Mouse (Mus musculus) hindbrain, embryonic 12.5 days (tissue): ENCODE measurements around the gene Disp3. TPM values are rescaled to one million over a fixed set of nuclear protein-coding genes. Genes with fewer than 3 reads are reported as not detected.

ENCODE experiments used
- ATAC-seq: fragments of 200-750 bp; cut with Nextera tagmentation; 2 replicates; pipeline ENCODE4 v1.8.0; 2017; ENCODE audit warnings: moderate TSS enrichment; ENCODE audit not compliant: low FRiP score
- H3K27ac ChIP-seq: fragments of 300-500 bp; sonication (generic); 2 replicates; pipeline ENCODE4 v1.5.1; 2016; ENCODE audit warnings: mild to moderate bottlenecking
- H3K27me3 ChIP-seq: fragments of 300-500 bp; sonication (generic); 2 replicates; pipeline ENCODE4 v1.6.1; 2016; ENCODE audit warnings: mild to moderate bottlenecking
- H3K36me3 ChIP-seq: fragments of 300-500 bp; sonication (generic); 2 replicates; pipeline ENCODE4 v1.6.1; 2016; ENCODE audit warnings: mild to moderate bottlenecking
- H3K4me1 ChIP-seq: fragments of 300-500 bp; sonication (generic); 2 replicates; pipeline ENCODE4 v1.6.1; 2016
- H3K4me2 ChIP-seq: fragments of 300-500 bp; sonication (generic); replicated peaks from 2 replicates; pipeline ENCODE4 v1.6.1; 2016; ENCODE audit warnings: mild to moderate bottlenecking
- H3K4me3 ChIP-seq: fragments of 300-500 bp; sonication (generic); 2 replicates; pipeline ENCODE4 v1.5.1; 2016; ENCODE audit warnings: mild to moderate bottlenecking
- H3K9ac ChIP-seq: fragments of 300-500 bp; sonication (generic); 2 replicates; pipeline ENCODE4 v1.6.1; 2016; ENCODE audit warnings: mild to moderate bottlenecking, moderate library complexity
- H3K9me3 ChIP-seq: fragments of 300-500 bp; sonication (generic); replicated peaks from 2 replicates; pipeline ENCODE4 v1.6.1; 2016; ENCODE audit warnings: mild to moderate bottlenecking
- WGBS: fragments of 180-500 bp; shearing (Covaris S2); methylation state at CpG from one replicate; pipeline ENCODE4 v1.1.7; 2016; 5-methylcytosine and 5-hydroxymethylcytosine counted together
- polyA plus RNA-seq: library from polyadenylated mRNA; unstranded; fragments of >200 nt; fragmentation: Nextera tagmentation; extraction: Ambion mirVana; gene quantifications from 2 replicates; pipeline ENCODE4 v1.2.1, GENCODE M21; 2016

The Disp3 gene
- polyA plus RNA-seq, 1 experiment from 2014 or later: 14.7 TPM

DNA sequence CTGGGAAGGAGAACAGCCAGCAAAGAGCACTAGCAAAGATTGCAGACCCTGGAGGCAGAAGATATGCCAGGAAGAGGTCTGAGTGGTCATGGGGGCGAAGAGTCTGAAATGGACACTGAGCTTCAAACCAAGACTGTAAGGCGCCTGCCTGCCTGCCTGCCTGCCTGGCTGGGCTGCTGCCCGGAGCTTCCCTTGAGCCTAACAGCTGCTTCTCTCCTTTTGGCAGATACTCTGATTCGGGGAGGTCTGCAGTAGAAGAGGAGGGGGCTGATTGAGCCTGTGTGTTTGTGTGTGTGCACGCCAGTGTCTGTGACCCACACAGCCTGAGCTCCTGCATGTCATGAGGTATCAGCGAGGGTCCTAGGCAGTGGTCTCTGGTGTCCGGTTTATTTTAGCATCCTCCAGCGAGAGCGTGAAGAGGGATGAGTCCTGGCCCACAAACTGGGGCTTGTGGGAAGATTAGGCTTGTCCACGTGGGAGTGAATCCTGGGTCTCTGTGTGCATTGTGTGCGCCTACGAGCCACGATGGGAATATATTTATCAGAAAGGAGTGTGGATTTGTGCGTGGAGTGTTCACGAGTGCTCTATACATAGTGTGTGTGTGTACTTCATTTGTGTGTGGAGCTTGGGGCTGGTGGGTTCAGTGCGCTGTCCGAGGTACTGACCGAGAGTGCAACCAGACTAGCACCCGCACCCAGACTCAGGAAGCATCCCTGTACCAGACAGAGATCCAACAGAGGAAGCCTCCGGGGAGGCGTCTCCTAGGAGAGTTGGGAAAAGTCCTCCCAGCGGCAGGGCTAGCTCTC is 1.3 kb downstream of the Disp3 start:
- H3K36me3 ChIP-seq: no peaks in the 10 kb centered on the region
- no peak overlapping the region for H3K27ac ChIP-seq
- H3K9ac ChIP-seq: peak overlapping the region; percentile 85
- WGBS: 15% methylated on average over 22 of the region's 22 CpGs
- H3K4me2 ChIP-seq: peak overlapping the region; percentile 68
- H3K9me3 ChIP-seq: no peaks in the 10 kb centered on the region
- peaks cover 19% of the 10 kb centered on the region for H3K27me3 ChIP-seq
- peak overlapping the region; percentile 57 for H3K4me3 ChIP-seq
- H3K4me1 ChIP-seq: peaks cover 42% of the 10 kb centered on the region
- no peak for ATAC-seq

DNA sequence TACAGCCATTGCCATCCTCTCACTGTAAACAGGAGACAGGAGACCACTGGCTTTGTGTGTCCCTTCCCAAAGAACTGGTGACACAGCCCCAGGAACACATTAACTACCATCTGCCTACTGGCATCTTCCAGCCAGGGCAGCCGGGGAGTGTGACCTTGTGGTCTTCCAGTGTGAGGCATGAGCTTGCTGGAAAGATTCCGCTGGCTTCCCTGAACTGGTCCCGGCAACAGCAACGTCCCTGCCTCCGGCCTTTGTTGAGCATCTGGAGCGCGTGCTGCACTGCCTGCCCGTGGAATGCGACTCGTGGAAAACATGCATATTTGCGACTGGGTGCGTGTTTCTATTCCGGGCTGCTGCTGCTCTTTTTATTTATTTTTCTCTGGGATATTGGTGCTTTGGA is 3.5 kb downstream of the Disp3 start:
- peaks cover 33% of the 10 kb centered on the region for H3K4me1 ChIP-seq
- H3K27me3 ChIP-seq: peaks cover 19% of the 10 kb centered on the region
- ATAC-seq: no peak
- peak overlapping the region; percentile 68 for H3K4me2 ChIP-seq
- H3K4me3 ChIP-seq: peak overlapping the region; percentile 57
- H3K9me3 ChIP-seq: no peaks in the 10 kb centered on the region
- H3K9ac ChIP-seq: peak overlapping the region; percentile 39
- H3K36me3 ChIP-seq: 0 out of 2 replicates have a peak, but pooled peaks cover 5% of the 10 kb centered on the region
- 26% methylated on average over 13 of the region's 13 CpGs for WGBS
- peak overlapping the region; percentile 44; the same call in 1 of the 2 replicates for H3K27ac ChIP-seq

DNA sequence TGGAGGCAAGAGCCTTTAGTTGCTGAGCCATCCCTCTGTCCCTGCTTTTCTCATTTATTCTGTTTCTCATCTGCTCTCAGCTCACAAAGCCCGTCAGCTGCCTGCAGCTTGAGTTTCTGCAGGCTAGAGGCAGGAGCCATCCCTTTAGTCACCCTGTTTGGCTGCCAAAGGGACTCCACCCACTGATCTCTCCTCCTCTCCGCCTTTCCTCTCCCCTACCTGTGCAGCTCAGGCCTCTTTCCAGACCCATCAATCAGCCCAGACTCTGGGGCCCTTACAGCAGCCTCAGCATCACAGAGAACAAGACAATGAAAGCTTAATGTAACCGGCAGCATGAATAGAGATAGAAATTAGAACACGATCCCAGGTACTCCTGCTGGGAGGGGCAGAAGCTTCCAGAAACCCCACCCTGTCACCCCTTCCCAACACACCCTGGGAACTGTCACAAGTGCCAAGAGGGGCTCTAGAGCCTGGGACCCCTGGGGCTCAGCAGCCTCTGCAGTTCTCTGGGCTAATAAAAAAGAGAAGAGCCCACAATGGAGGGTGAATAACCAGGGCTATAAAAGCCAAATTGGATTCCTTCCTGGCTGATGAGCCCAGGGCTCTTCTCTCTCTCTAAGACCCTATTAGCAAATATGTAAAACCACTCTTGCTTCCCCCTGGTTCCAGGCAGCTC is 10.8 kb downstream of the Disp3 start:
- Histone ChIP-seq H3K4me3 (no peak overlapping the region), H3K4me2 (no peak overlapping the region), H3K9me3 (no peaks in the 10 kb centered on the region), H3K27ac (peak overlapping the region; percentile 49), H3K36me3 (0 out of 2 replicates have a peak, but pooled peaks cover 5% of the 10 kb centered on the region), H3K9ac (no peak overlapping the region), H3K4me1 (peaks cover 24% of the 10 kb centered on the region), H3K27me3 (peaks cover 22% of the 10 kb centered on the region)
- 0 out of 2 replicates have a peak, but pooled peaks have one; percentile 34 for ATAC-seq
- 10% methylated on average over 4 of the region's 4 CpGs for WGBS

DNA sequence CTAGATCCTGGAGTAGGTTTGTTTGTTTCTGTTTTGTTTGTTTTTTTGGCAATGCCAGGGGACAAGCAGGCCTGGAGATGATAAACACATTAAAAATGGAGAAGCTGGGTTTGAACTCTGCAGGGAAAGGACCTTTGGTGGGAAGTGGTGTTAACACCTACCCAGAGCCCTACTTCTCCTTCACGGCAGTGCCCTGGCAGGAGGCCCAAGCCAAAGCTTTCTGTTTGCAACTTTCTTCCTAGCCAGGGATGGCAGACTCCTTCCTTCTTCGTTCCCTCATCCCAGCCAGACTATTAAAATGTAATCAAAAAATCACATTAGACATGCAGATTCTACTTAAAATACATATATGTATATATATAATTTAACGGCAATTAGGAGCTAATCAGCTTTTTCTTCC is 13.1 kb downstream of the Disp3 start:
- WGBS: 52% methylated on average over 3 of the region's 3 CpGs
- no peaks in the 10 kb centered on the region for H3K9me3 ChIP-seq
- peaks cover 45% of the 10 kb centered on the region for H3K27me3 ChIP-seq
- H3K36me3 ChIP-seq: peaks cover 8% of the 10 kb centered on the region
- peaks cover 27% of the 10 kb centered on the region for H3K4me1 ChIP-seq
- H3K4me2 ChIP-seq: no peak overlapping the region
- H3K9ac ChIP-seq: no peak overlapping the region
- H3K4me3 ChIP-seq: no peak overlapping the region
- ATAC-seq: no peak
- H3K27ac ChIP-seq: no peak overlapping the region

DNA sequence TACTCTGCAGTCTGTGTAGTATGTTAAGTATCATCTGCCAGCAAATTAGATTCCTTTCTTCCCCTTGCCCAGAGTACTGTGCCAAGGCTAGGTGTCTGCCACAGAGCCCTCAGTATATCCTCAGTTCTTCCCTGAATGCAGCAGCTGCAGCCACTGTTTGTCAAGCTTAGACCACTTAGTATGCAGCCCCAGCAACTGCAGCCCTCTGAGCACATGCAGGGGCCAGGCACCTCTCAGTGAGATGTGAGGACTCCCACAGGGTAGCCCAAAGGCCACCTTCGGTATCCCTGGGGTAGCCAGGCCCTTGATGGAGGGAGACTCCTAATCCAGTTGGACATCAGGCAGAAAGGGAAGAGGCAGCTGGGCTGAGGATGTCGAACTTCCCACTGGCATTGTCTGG is 14.5 kb downstream of the Disp3 start:
- peaks cover 27% of the 10 kb centered on the region for H3K4me1 ChIP-seq
- 8% methylated on average over 2 of the region's 2 CpGs for WGBS
- H3K4me3 ChIP-seq: no peak overlapping the region
- H3K9me3 ChIP-seq: no peaks in the 10 kb centered on the region
- no peak overlapping the region for H3K27ac ChIP-seq
- no peak overlapping the region for H3K9ac ChIP-seq
- H3K4me2 ChIP-seq: no peak overlapping the region
- no peak for ATAC-seq
- H3K27me3 ChIP-seq: peaks cover 45% of the 10 kb centered on the region
- peaks cover 21% of the 10 kb centered on the region for H3K36me3 ChIP-seq

DNA sequence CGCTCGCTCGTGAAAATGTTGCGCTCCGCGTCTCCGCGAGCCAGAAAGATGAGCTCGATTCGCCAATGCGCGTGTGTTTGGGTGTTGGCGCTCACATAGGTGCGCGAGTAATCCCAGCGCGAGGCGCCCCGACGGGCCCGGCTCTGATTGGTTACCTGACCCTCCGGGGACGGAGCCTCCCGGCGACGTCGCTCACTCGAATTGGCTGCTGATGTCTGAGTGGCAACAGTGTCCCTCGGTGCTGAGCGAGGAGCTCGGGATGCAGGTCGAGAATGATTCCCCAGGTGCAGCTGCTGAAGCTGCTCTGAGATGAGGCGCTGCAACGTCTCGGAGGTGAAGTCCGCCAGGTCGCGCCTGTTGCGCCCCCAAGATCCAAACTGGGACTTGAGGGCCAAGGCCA is 16.1 kb downstream of the Disp3 start:
- H3K4me1 ChIP-seq: peaks cover 13% of the 10 kb centered on the region
- peaks cover 45% of the 10 kb centered on the region for H3K27me3 ChIP-seq
- no peak overlapping the region for H3K27ac ChIP-seq
- peak overlapping the region; percentile 13; the same call in 1 of the 2 replicates for H3K4me2 ChIP-seq
- peak; percentile 36; the same call in 1 of the 2 replicates for ATAC-seq
- WGBS: 8% methylated on average over 39 of the region's 39 CpGs
- no peaks in the 10 kb centered on the region for H3K9me3 ChIP-seq
- H3K4me3 ChIP-seq: peak overlapping the region; percentile 2; the same call in 1 of the 2 replicates
- H3K9ac ChIP-seq: no peak overlapping the region
- peaks cover 36% of the 10 kb centered on the region for H3K36me3 ChIP-seq

DNA sequence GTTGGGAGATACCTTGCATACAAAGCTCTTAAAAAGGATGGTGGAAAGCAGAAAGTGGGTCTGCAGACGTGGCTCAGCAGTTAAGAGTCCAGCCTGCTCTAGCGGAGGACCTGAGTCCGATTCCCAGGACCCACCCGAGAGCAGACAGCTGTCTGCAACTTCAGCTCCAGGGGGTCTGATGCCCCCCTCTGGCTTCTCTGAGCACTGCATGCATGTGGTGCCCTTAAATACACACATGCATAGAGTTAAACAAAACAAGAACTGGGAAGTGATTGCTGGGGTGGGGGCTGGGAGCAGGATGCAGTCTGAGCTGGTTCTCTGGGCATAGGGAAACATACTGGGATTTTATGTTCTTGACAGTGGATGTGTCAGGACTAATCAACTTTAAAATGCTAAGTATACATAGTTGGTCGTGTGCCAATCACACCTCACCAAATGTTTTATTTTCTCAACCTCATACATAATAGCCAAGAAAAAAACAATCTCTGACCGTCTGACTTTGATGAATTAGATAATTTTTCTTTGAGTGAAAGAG is 20.7 kb downstream of the Disp3 start:
- Histone ChIP-seq H3K4me2 (no peak overlapping the region), H3K4me1 (0 out of 2 replicates have a peak, but pooled peaks cover 3% of the 10 kb centered on the region), H3K9me3 (no peaks in the 10 kb centered on the region), H3K27ac (no peak overlapping the region), H3K27me3 (peaks cover 23% of the 10 kb centered on the region), H3K36me3 (peaks cover 50% of the 10 kb centered on the region), H3K9ac (no peak overlapping the region), H3K4me3 (no peak overlapping the region)
- no peak for ATAC-seq
- 87% methylated on average over 6 of the region's 6 CpGs for WGBS

DNA sequence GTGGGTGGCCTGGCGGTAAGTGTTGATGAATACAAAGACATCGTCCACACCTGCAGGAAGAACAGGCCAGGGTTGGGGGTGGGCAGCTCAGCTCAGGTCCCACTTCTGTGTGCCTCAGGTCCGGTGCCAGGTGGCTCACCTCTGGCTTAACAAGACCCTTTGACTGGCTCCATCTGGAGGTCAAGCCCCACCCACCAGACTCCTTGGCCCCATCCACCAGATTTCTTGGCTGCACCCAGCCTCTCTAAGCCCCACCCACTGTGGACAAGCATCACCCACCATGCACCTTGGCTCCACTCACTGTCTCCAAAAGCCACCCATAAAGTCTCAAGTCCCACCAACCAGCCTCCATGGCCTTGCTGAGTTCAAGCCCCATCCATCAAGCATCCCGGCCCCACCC is 27.8 kb downstream of the Disp3 start:
- ATAC-seq: no peak
- Histone ChIP-seq H3K27me3 (no peaks in the 10 kb centered on the region; the same call in 1 of the 2 replicates), H3K9ac (no peak overlapping the region), H3K4me1 (no peaks in the 10 kb centered on the region), H3K9me3 (no peaks in the 10 kb centered on the region), H3K27ac (no peak overlapping the region), H3K4me2 (no peak overlapping the region), H3K36me3 (peaks cover 52% of the 10 kb centered on the region), H3K4me3 (no peak overlapping the region)
- 90% methylated on average over 4 of the region's 4 CpGs for WGBS

DNA sequence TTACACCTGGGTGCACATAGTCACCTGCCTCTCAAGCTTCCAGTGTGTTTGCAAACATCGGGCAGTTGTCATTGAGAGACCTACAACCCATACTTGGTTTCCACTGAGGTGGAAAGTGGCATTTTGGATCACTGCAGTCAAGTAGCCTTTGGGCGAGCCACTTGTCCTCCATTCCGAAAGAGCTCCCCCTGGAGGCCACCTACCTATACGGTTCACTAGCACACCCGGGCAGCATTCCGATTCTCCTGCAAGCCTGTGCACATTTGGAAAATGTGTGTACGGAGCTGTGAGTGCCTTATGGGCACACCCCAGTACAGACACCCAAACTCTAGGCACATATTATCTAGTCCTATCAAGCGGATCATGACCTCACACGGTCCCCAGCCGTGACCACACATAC is 38.4 kb downstream of the Disp3 start:
- Histone ChIP-seq H3K36me3 (peaks cover 94% of the 10 kb centered on the region), H3K4me2 (no peak overlapping the region), H3K4me3 (no peak overlapping the region), H3K9me3 (no peaks in the 10 kb centered on the region), H3K27ac (no peak overlapping the region), H3K9ac (no peak overlapping the region), H3K27me3 (no peaks in the 10 kb centered on the region), H3K4me1 (no peaks in the 10 kb centered on the region)
- no peak for ATAC-seq
- WGBS: 50% methylated on average over 10 of the region's 10 CpGs

DNA sequence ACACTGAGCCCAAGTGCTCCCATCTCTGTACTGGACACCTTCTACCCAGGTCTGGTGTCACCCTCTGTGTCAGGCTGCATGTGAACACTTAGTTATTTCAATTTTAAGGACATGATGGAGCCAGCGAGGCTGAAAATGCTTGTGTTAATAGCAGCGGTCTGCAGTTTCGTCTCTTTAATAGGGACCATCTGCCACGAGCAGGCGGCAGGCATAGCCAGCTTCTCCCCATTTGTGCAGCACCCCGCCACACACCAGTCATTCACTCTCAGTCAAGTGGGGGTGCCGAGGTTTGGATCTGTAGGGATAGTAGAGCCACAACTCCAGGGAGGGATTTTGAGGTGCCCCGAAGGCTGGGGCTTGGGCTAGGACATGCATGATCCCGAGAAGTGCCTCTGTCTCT is 47.4 kb downstream of the Disp3 start:
- WGBS: 74% methylated on average over 9 of the region's 9 CpGs
- H3K9ac ChIP-seq: no peak overlapping the region
- H3K27me3 ChIP-seq: no peaks in the 10 kb centered on the region
- ATAC-seq: no peak
- H3K9me3 ChIP-seq: no peaks in the 10 kb centered on the region
- H3K27ac ChIP-seq: no peak overlapping the region
- H3K4me1 ChIP-seq: peaks cover 25% of the 10 kb centered on the region
- H3K4me3 ChIP-seq: no peak overlapping the region
- no peak overlapping the region for H3K4me2 ChIP-seq
- H3K36me3 ChIP-seq: peaks cover 41% of the 10 kb centered on the region

DNA sequence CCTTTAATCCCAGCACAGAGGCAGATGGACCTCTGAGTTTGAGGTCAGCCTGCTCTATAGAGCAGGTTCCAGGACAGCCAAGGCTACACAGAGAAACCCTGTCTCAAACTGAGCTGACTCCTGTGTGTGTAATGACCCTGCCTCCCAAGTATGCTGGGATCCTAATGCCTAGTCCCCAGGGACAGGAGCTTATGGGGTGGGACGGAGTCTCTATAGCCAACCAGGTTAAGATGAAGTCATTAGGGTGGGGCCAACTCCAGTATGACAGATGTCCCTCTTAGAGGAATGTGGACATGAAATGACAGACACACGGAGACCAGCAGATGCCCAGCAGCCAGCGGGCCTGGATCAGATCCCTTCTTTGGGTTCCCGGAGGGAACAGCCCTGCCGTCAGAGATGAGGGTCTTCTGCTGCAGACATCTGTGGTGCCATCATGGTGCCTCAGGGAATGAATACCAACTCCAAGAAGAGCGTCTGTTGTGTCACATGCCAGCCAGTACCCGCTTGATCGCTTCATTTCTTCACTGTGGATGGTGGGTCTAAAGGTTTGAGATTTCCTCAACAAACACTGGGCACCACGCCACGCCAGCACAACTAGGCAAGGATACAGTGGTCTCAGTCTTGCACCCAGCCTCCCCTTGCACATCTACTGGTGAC is 48.2 kb downstream of the Disp3 start:
- Histone ChIP-seq H3K4me2 (no peak overlapping the region), H3K9ac (no peak overlapping the region), H3K9me3 (no peaks in the 10 kb centered on the region), H3K27ac (peak overlapping the region; percentile 30; the same call in 1 of the 2 replicates), H3K4me3 (no peak overlapping the region), H3K4me1 (peaks cover 25% of the 10 kb centered on the region), H3K27me3 (no peaks in the 10 kb centered on the region), H3K36me3 (peaks cover 33% of the 10 kb centered on the region)
- no peak for ATAC-seq
- 85% methylated on average over 10 of the region's 10 CpGs for WGBS

DNA sequence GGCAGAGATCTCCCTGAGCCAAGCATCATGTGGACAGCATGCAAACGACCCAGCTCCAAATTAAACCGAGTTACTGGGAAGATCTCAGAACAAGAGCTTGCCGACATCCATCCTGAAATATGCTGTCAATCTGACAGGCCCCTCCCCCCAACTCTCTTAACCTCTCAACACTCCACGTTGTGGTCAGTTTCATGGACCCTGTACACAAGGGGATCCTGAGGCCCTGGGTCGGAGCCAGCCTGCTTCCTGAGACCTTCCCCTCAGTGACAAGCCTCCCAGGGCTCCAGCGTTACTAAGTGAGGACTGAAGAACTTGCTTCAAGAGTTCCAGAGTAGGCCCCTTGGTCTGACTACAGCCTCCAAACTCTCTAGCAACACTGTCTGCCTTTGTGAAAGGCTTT is 48.8 kb downstream of the Disp3 start:
- Histone ChIP-seq H3K9me3 (no peaks in the 10 kb centered on the region), H3K4me2 (no peak overlapping the region), H3K4me3 (no peak overlapping the region), H3K9ac (no peak overlapping the region), H3K27me3 (no peaks in the 10 kb centered on the region), H3K4me1 (peaks cover 25% of the 10 kb centered on the region), H3K36me3 (peaks cover 31% of the 10 kb centered on the region), H3K27ac (peak overlapping the region; percentile 30; the same call in 1 of the 2 replicates)
- 58% methylated on average over 6 of the region's 6 CpGs for WGBS
- ATAC-seq: no peak
